Mouse (Mus musculus) lung, postnatal 0 days (tissue): Measurements from ENCODE around the gene Hoxb2. TPM values are rescaled to one million over a fixed set of nuclear protein-coding genes. Genes with fewer than 3 reads are reported as not detected.
A peak's percentile ranks its signal among the peaks of the same experiment; 100 is the strongest.

Source experiments
- ATAC-seq: fragments of 200-750 bp; cut with Nextera tagmentation; 2 replicates; pipeline ENCODE4 v1.8.0; 2017; ENCODE audit warnings: moderate library complexity
- DNase-seq: peaks from one replicate; pipeline ENCODE4 v3.0.0-alpha.2; 2016; ENCODE audit warnings: low spot score
- H3K27ac ChIP-seq: fragments of 300-500 bp; sonication (generic); 2 replicates; pipeline ENCODE4 v1.5.1; 2014; ENCODE audit warnings: antibody characterized with exemption, mild to moderate bottlenecking, low read length, mixed read lengths
- H3K27me3 ChIP-seq: fragments of 300-500 bp; sonication (generic); replicated peaks from 2 replicates; pipeline ENCODE4 v1.6.1; 2014; ENCODE audit warnings: low read length, mixed read lengths; ENCODE audit not compliant: insufficient read depth
- H3K36me3 ChIP-seq: fragments of 300-500 bp; sonication (generic); 2 replicates; pipeline ENCODE4 v1.6.1; 2014; ENCODE audit warnings: low read length, mixed read lengths; ENCODE audit not compliant: insufficient read depth
- H3K4me1 ChIP-seq: fragments of 300-500 bp; sonication (generic); 2 replicates; pipeline ENCODE4 v1.6.1; 2014; ENCODE audit warnings: antibody characterized with exemption, low read depth, low read length, mixed read lengths; ENCODE audit not compliant: insufficient read depth
- H3K4me2 ChIP-seq: fragments of 300-500 bp; sonication (generic); replicated peaks from 2 replicates; pipeline ENCODE4 v1.6.1; 2014; ENCODE audit warnings: low read depth, mild to moderate bottlenecking, low read length, moderate library complexity, mixed read lengths
- H3K4me3 ChIP-seq: fragments of 300-500 bp; sonication (generic); 2 replicates; pipeline ENCODE4 v1.5.1; 2014; ENCODE audit warnings: low read depth, low read length
- H3K9ac ChIP-seq: fragments of 300-500 bp; sonication (generic); replicated peaks from 2 replicates; pipeline ENCODE4 v1.6.1; 2014; ENCODE audit warnings: low read depth, mild to moderate bottlenecking
- H3K9me3 ChIP-seq: fragments of 300-500 bp; sonication (generic); 2 replicates; pipeline ENCODE4 v1.6.1; 2016; ENCODE audit warnings: low read length, mixed read lengths
- CTCF ChIP-seq: IDR thresholded peaks from 2 replicates; pipeline ENCODE4 v1.5.1; 2016; ENCODE audit warnings: antibody characterized with exemption, mild to moderate bottlenecking
- EP300 ChIP-seq: IDR thresholded peaks from 2 replicates; pipeline ENCODE4 v1.6.1; 2016; ENCODE audit warnings: antibody characterized with exemption, mild to moderate bottlenecking, control low read depth
- WGBS: fragments of 180-500 bp; shearing (Covaris S2); extraction: QIAGEN DNeasy Blood & Tissue Kit; methylation state at CpG from one replicate; pipeline ENCODE4 v1.1.7; 2014; 5-methylcytosine and 5-hydroxymethylcytosine counted together
- polyA plus RNA-seq: library from polyadenylated mRNA; unstranded; fragments of >200 nt; fragmentation: Nextera tagmentation; extraction: Ambion mirVana; gene quantifications from 2 replicates; pipeline ENCODE4 v1.2.1, GENCODE M21; 2015

Gene Hoxb2
- polyA plus RNA-seq, 1 experiment from 2014 or later: 16.5 TPM

DNA sequence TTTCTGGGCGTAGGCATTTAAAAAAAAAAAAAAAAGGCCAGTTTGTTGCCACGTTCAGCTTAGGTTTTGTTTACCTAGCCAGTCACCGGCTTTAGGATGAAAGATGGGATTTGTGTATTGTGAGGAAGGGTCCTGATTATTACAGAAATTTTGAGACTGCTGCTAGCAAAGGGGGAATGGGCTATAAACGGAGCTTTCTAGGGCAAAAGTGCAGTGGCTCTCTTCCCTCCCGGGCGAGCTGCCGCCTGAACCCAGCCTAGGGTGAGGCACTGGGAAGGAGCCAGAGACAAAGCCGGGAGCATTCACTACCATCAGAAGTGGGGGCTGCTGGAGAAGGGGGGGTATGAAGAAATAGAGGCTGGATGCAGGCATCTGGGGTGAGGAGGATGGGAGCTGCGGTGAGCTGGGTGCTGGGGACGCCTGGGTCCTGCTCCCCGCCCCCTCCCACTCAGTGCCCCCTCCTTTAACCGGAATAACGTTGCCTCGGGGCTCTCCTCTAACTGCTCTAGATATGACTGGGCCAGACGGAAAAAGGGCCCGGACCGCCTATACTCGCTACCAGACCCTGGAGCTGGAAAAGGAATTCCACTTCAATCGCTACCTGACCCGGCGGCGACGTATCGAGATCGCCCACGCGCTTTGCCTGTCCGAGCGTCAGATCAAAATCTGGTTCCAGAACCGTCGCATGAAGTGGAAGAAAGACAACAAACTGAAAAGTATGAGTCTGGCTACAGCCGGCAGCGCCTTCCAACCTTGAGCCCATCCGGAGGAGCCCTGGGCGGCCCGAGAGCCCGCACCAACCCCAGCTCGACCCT is 45.7 kb upstream of the Hoxb2 start:
- WGBS: 3% methylated on average over 35 of the region's 38 CpGs
- peak overlapping the region; percentile 73 for H3K4me2 ChIP-seq
- H3K27me3 ChIP-seq: peaks cover 29% of the 10 kb centered on the region
- TF ChIP-seq CTCF: no peak
- no peak for TF ChIP-seq EP300
- H3K36me3 ChIP-seq: no peaks in the 10 kb centered on the region
- H3K4me3 ChIP-seq: peak overlapping the region; percentile 57
- H3K4me1 ChIP-seq: peaks cover 6% of the 10 kb centered on the region; the same call in 1 of the 2 replicates
- no peaks in the 10 kb centered on the region for H3K9me3 ChIP-seq
- DNase-seq: peak; percentile 58
- H3K9ac ChIP-seq: peak overlapping the region; percentile 82
- peak overlapping the region; percentile 94 for H3K27ac ChIP-seq
- peak; percentile 34 for ATAC-seq

DNA sequence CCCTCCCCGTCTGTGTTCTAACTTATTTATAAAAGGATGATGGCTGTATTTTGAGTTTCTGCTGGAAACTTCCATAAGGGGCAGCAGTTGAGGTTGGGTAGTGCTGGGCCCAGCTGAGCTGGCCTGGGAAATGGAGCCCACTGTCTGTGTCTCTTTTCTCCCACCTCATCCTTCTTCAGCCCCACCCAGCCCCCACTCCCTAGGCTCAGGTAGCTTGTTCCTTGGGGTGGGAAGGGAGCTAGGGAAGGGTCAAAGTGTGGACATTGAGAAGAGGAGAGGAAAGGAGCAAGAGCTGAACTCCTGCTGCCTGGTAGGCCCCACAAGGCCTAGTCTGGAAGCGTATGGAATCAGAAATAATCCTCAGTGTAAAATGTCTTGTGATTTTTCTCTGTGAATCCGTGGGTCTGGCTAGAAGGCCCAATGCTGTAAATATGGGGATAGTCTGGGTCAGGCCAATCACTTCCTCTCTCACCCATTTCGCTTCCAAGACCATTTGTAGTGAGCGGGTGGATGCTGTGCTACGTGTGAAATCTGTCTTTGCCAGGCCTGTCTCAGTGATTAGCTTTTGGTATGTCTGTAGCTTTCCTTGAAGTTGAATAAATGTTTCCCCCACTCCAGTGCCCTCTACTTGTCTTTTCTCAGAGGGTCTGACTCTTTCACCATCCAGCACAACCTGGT is 44.7 kb upstream of the Hoxb2 start:
- Histone ChIP-seq H3K9ac (peak overlapping the region; percentile 82), H3K36me3 (no peaks in the 10 kb centered on the region), H3K4me2 (peak overlapping the region; percentile 73), H3K27ac (peak overlapping the region; percentile 94), H3K4me1 (peaks cover 11% of the 10 kb centered on the region; the same call in 1 of the 2 replicates), H3K9me3 (no peaks in the 10 kb centered on the region), H3K27me3 (peaks cover 20% of the 10 kb centered on the region), H3K4me3 (peak overlapping the region; percentile 57; the same call in 1 of the 2 replicates)
- ATAC-seq (no peak), DNase-seq (peak; percentile 42)
- TF ChIP-seq CTCF (no peak), EP300 (no peak)
- 49% methylated on average over 6 of the region's 6 CpGs for WGBS

DNA sequence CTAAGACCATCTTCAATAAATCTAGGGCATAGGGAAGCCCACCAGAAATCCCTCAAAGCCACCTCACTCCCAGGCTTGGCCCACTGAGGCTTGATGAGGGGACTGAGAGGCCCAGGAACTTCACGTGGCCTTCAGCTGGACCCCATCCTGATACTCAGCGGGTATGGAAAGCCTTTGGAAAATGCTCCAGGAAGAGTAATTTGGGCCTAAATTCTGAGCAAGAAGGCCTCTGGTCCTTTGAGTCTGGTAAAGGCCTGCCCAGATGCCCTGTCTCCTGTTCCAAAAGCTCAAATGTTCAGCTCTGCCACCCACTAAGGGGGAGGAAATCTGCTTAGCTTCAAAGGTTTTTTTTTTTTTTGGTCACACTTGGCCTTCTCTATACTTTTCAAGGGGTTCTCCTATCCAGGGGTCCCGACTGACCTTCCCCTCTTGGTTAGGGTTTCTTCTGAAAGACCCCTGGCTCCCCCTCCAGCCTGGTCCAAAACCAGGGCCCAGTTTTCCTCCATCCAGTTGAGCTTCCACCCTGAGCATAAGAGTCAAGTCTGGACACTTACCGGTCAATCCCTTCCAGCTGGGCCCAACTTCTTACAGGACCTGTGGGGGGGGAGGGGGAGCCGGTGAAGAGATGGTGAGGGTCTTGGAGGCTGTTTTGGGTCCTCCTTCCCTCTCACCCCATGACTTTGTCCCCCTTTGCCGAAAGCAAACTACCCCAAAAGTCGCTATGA is 44.0 kb upstream of the Hoxb2 start:
- Histone ChIP-seq H3K27me3 (peaks cover 15% of the 10 kb centered on the region; the same call in 1 of the 2 replicates), H3K36me3 (no peaks in the 10 kb centered on the region), H3K4me3 (peak overlapping the region; percentile 12; the same call in 1 of the 2 replicates), H3K9me3 (no peaks in the 10 kb centered on the region), H3K27ac (peak overlapping the region; percentile 94), H3K4me2 (peak overlapping the region; percentile 73), H3K4me1 (peaks cover 11% of the 10 kb centered on the region; the same call in 1 of the 2 replicates), H3K9ac (peak overlapping the region; percentile 26)
- peak; percentile 13 for DNase-seq
- no peak for TF ChIP-seq CTCF
- TF ChIP-seq EP300: no peak
- no peak for ATAC-seq
- WGBS: 35% methylated on average over 7 of the region's 7 CpGs

DNA sequence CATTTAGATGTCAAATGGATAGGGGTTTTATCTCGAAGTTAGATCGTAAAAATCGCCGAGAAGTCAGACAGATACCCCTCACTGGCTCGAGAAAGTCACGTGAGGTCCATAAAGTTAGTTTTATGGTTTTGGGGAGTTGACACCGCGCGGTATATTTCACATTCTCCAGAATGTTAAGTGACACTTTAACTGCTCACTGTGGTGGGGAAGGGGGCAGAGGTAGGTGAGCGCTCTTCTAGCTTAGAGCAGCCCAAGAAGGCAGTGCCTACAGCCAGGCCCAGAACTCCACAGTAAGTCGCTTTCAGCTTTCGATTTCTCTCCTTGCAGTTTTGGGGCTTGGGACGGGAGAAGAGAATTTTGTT is 43.4 kb upstream of the Hoxb2 start:
- DNase-seq: peak; percentile 19
- Histone ChIP-seq H3K36me3 (no peaks in the 10 kb centered on the region), H3K4me1 (peaks cover 11% of the 10 kb centered on the region; the same call in 1 of the 2 replicates), H3K4me2 (peak overlapping the region; percentile 73), H3K27ac (peak overlapping the region; percentile 94), H3K27me3 (peaks cover 14% of the 10 kb centered on the region; the same call in 1 of the 2 replicates), H3K9me3 (no peaks in the 10 kb centered on the region), H3K9ac (peak overlapping the region; percentile 26), H3K4me3 (peak overlapping the region; percentile 12; the same call in 1 of the 2 replicates)
- 31% methylated on average over 13 of the region's 13 CpGs for WGBS
- ATAC-seq: no peak
- TF ChIP-seq CTCF: no peak
- no peak for TF ChIP-seq EP300

DNA sequence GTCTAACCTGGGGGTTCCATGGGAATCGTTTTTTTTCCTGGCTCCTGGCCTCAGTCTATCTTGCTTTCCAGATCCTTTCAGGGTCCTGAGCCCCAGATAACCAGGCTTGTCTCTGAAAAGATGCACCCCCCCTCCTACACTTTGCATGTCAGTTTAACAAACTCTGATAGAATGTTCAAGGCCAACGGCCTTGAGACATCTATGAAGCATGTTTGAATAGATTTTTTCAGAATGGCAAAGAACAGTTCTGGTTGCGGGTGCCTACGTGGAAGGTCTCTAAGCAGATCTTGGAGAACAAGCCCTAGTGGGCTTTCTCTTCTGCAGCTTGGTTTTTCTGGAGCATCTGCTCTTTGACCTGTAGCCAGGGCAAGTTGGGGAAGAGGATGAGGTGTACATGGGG is 41.6 kb upstream of the Hoxb2 start:
- Histone ChIP-seq H3K4me3 (peak overlapping the region; percentile 10; the same call in 1 of the 2 replicates), H3K27ac (peak overlapping the region; percentile 88), H3K27me3 (peaks cover 13% of the 10 kb centered on the region; the same call in 1 of the 2 replicates), H3K36me3 (no peaks in the 10 kb centered on the region), H3K4me1 (peaks cover 11% of the 10 kb centered on the region; the same call in 1 of the 2 replicates), H3K4me2 (peak overlapping the region; percentile 73), H3K9ac (no peak overlapping the region), H3K9me3 (no peaks in the 10 kb centered on the region)
- TF ChIP-seq CTCF (no peak), EP300 (no peak)
- 16% methylated on average over 4 of the region's 4 CpGs for WGBS
- ATAC-seq (no peak), DNase-seq (no peak)

DNA sequence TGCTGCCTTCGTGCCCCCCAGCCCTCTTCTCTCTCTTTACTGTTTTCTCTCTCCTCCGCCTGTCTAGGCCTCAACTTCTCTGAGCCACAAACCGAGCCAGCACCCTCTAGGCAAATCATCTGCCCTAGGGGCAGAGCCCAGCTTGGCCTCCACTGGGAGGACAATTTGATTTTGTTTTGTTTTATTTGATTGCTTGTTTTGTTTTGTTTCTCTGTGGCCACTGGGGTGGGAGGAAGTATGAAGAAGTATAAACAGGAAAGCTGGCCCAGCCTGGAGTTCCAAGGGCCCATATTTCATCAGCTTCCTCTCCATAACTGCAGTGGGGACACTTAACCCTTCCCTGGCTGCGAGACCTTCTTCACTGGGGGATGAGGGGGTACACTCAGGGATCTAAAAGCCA is 41.0 kb upstream of the Hoxb2 start:
- WGBS: 13% methylated on average over 4 of the region's 4 CpGs
- ATAC-seq (peak; percentile 42), DNase-seq (peak; percentile 84)
- TF ChIP-seq EP300 (peak; percentile 73; the same call in 1 of the 2 replicates), CTCF (peak; percentile 21; the same call in 1 of the 2 replicates)
- H3K4me3 ChIP-seq: peak overlapping the region; percentile 10
- H3K9ac ChIP-seq: no peak overlapping the region
- peaks cover 13% of the 10 kb centered on the region; the same call in 1 of the 2 replicates for H3K27me3 ChIP-seq
- H3K4me1 ChIP-seq: peaks cover 11% of the 10 kb centered on the region; the same call in 1 of the 2 replicates
- H3K27ac ChIP-seq: peak overlapping the region; percentile 88
- H3K36me3 ChIP-seq: no peaks in the 10 kb centered on the region
- peak overlapping the region; percentile 73 for H3K4me2 ChIP-seq
- no peaks in the 10 kb centered on the region for H3K9me3 ChIP-seq
